Comparison of ENCODE assay signal across 23 mouse cellular contexts in the genomic region with DNA sequence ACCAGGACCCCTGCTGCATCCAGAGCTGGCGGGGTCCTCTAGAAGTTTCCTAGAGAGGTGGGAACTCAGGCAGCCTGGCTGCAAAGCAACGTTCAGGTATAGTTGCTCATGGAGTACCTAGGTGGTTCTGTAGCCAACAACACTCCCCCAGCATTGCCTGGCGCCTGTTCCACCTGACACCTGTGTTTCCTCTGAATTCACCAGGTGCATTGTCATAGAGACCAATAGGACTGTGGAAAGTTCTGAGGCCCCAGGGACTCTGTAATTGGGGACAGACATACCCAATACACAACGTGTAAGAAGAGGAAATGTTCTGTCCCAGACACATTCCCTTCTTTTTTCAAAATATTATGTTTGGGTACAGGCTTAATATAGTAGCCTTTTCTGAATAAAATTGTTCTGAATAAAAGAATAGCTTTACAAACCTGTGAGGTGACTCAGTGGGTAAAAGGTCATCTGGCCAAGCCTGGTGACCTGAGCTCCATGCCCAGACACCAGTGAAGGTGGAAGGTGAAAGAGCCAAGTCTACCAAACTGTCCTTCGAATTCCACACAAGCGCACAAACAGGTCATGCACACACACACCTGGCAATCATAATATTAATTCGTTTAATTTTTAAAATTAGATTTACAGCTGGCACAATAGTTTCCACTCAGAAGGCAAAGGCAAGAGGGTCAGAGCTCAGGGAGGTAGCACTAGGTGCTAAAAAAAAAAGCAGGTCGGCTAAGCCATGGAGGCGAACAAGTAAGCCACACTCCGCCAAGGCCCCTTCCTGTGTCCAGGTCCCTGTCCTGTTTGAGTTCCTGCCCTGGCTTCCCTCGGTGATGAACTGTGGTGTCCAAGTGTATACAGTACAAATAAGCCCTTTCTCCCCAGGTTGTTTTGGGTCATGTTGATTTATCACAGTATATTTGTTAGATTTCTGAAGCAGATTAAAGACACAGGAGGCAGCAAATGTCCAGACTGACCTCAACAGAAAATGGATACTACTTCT. TPM values are rescaled to one million over a fixed set of nuclear protein-coding genes. Genes with fewer than 3 reads are reported as not detected.
A peak's percentile ranks its signal among the peaks of the same experiment; 100 is the strongest.
DNase-seq lines count a peak whose midpoint lies in the region; ATAC-seq and TF ChIP-seq lines count a peak whose summit lies in the region.
"Had no signal": no experiment of that assay in that cellular context is flagged by ENCODE, and none has a peak within 500 bp of the region (broad histone marks: within the 10 kb centered on the region; RNA-seq: fewer than 3 reads in every experiment).

A gene (minus strand): TSS at position 135 of the 994 bp plus-strand sequence.

- DNase-seq in embryonic facial prominence, embryonic 10.5 days (ENCODE audit: low spot score) = no peak
- DNase-seq in kidney, adult 2 months = peak; percentile 72
- DNase-seq in midbrain, embryonic 11.5 days (ENCODE audit: low spot score, missing footprints) = peak; percentile 31
- DNase-seq in left cerebral cortex, postnatal 4 days = no peak
- DNase-seq: adrenal gland, adult 8-10 months; cerebellum, adult 11-12 months; cerebellum, adult 9-10 months; cerebellum, postnatal 25 days; forebrain, postnatal 0 days; gastrocnemius, postnatal 14 days; heart, postnatal 10 days had no signal

- WGBS in embryonic facial prominence, embryonic 15.5 days = 76% methylated on average over 11 of the region's 11 CpGs
- WGBS in embryonic facial prominence, embryonic 10.5 days = 81% methylated on average over 11 of the region's 11 CpGs
- 58% methylated on average over 11 of the region's 11 CpGs for WGBS in kidney, adult 2 months
- 79% methylated on average over 11 of the region's 11 CpGs for WGBS in kidney, embryonic 16.5 days
- 85% methylated on average over 11 of the region's 11 CpGs for WGBS in midbrain, embryonic 11.5 days
- 81% methylated on average over 11 of the region's 11 CpGs for WGBS in midbrain, embryonic 16.5 days

- no peak within 1 kb of the TSS for H3K4me2 ChIP-seq in embryonic facial prominence, embryonic 15.5 days (replicated peaks)
- no peak within 1 kb of the TSS for H3K4me2 ChIP-seq in kidney, embryonic 16.5 days (replicated peaks; ENCODE audit: low read depth, low read length)
- no peak within 1 kb of the TSS for H3K4me2 ChIP-seq in midbrain, embryonic 11.5 days
- no peak within 1 kb of the TSS for H3K4me2 ChIP-seq in midbrain, embryonic 16.5 days (ENCODE audit: low read length)
- H3K4me2 ChIP-seq: embryonic facial prominence, embryonic 13.5 days; forebrain, embryonic 13.5 days; hindbrain, embryonic 13.5 days had no signal

- H3K27ac ChIP-seq in embryonic facial prominence, embryonic 15.5 days (replicated peaks) = no peak within 1 kb of the TSS
- H3K27ac ChIP-seq in embryonic facial prominence, embryonic 10.5 days (replicated peaks) = no peak within 1 kb of the TSS
- peak within 1 kb of the TSS; percentile 37; the same call in 1 of the 2 replicates for H3K27ac ChIP-seq in kidney, adult 2 months (ENCODE audit: insufficient read depth, low read depth, low read length)
- no peak within 1 kb of the TSS for H3K27ac ChIP-seq in kidney, embryonic 16.5 days (ENCODE audit: low read length)
- no peak within 1 kb of the TSS for H3K27ac ChIP-seq in midbrain, embryonic 11.5 days (ENCODE audit: low read depth, low read length)
- H3K27ac ChIP-seq in midbrain, embryonic 16.5 days (ENCODE audit: low read length) = no peak within 1 kb of the TSS
- H3K27ac ChIP-seq: embryonic facial prominence, embryonic 13.5 days; forebrain, embryonic 13.5 days; hindbrain, embryonic 13.5 days; hindbrain, postnatal 0 days had no signal

- no peak within 1 kb of the TSS for H3K9ac ChIP-seq in embryonic facial prominence, embryonic 15.5 days
- H3K9ac ChIP-seq in kidney, embryonic 16.5 days (replicated peaks; ENCODE audit: low read length) = no peak within 1 kb of the TSS
- no peak within 1 kb of the TSS for H3K9ac ChIP-seq in midbrain, embryonic 11.5 days (ENCODE audit: low read length)
- no peak within 1 kb of the TSS for H3K9ac ChIP-seq in midbrain, embryonic 16.5 days (ENCODE audit: low read depth, low read length)
- H3K9ac ChIP-seq: embryonic facial prominence, embryonic 13.5 days; forebrain, embryonic 13.5 days; forebrain, postnatal 0 days; hindbrain, embryonic 13.5 days had no signal

- H3K36me3 ChIP-seq in embryonic facial prominence, embryonic 15.5 days = no peaks in the 10 kb centered on the region
- H3K36me3 ChIP-seq in embryonic facial prominence, embryonic 10.5 days (replicated peaks) = no peaks in the 10 kb centered on the region
- H3K36me3 ChIP-seq in kidney, adult 2 months (ENCODE audit: control insufficient read depth, insufficient read depth, low read length) = no peaks in the 10 kb centered on the region
- H3K36me3 ChIP-seq in kidney, embryonic 16.5 days (ENCODE audit: insufficient read depth, low read length) = no peaks in the 10 kb centered on the region
- no peaks in the 10 kb centered on the region for H3K36me3 ChIP-seq in midbrain, embryonic 11.5 days (ENCODE audit: control insufficient read depth, insufficient read depth, low read length)
- no peaks in the 10 kb centered on the region for H3K36me3 ChIP-seq in midbrain, embryonic 16.5 days (ENCODE audit: control insufficient read depth, insufficient read depth, low read length)
- no peaks in the 10 kb centered on the region for H3K36me3 ChIP-seq in E14TG2a.4 (ENCODE audit: insufficient read depth, low read length)
- H3K36me3 ChIP-seq: embryonic facial prominence, embryonic 13.5 days; hindbrain, embryonic 13.5 days had no signal

- ATAC-seq in embryonic facial prominence, embryonic 15.5 days (ENCODE audit: insufficient number of reproducible peaks, low FRiP score, low TSS enrichment, low read depth) = 0 out of 2 replicates have a peak, but pooled peaks have one; percentile 43
- no peak for ATAC-seq in kidney, embryonic 16.5 days (ENCODE audit: low FRiP score, low TSS enrichment)
- no peak for ATAC-seq in midbrain, embryonic 11.5 days (ENCODE audit: low FRiP score)
- ATAC-seq in midbrain, embryonic 16.5 days = no peak
- ATAC-seq: forebrain, embryonic 13.5 days; forebrain, postnatal 0 days; hindbrain, postnatal 0 days had no signal

- H3K27me3 ChIP-seq in embryonic facial prominence, embryonic 15.5 days = no peaks in the 10 kb centered on the region
- no peaks in the 10 kb centered on the region for H3K27me3 ChIP-seq in embryonic facial prominence, embryonic 10.5 days (replicated peaks; ENCODE audit: low read depth, poor library complexity, severe bottlenecking)
- H3K27me3 ChIP-seq in kidney, adult 2 months (replicated peaks; ENCODE audit: control insufficient read depth, insufficient read depth, low read length) = no peaks in the 10 kb centered on the region
- no peaks in the 10 kb centered on the region for H3K27me3 ChIP-seq in kidney, embryonic 16.5 days (ENCODE audit: insufficient read depth, low read length)
- no peaks in the 10 kb centered on the region for H3K27me3 ChIP-seq in midbrain, embryonic 11.5 days (ENCODE audit: control insufficient read depth, insufficient read depth, low read length)
- no peaks in the 10 kb centered on the region for H3K27me3 ChIP-seq in midbrain, embryonic 16.5 days (ENCODE audit: control insufficient read depth, insufficient read depth, low read depth, low read length)
- no peaks in the 10 kb centered on the region for H3K27me3 ChIP-seq in E14TG2a.4 (ENCODE audit: insufficient read depth, low read length)
- H3K27me3 ChIP-seq: embryonic facial prominence, embryonic 13.5 days; forebrain, embryonic 13.5 days; hindbrain, embryonic 13.5 days had no signal

- no peak within 1 kb of the TSS for H3K4me3 ChIP-seq in embryonic facial prominence, embryonic 15.5 days (replicated peaks)
- H3K4me3 ChIP-seq in embryonic facial prominence, embryonic 10.5 days = no peak within 1 kb of the TSS
- H3K4me3 ChIP-seq in kidney, adult 2 months (ENCODE audit: insufficient read depth, low read depth, low read length) = no peak within 1 kb of the TSS
- no peak within 1 kb of the TSS for H3K4me3 ChIP-seq in kidney, embryonic 16.5 days (ENCODE audit: low read length)
- no peak within 1 kb of the TSS for H3K4me3 ChIP-seq in midbrain, embryonic 11.5 days (ENCODE audit: low read depth, low read length)
- no peak within 1 kb of the TSS for H3K4me3 ChIP-seq in midbrain, embryonic 16.5 days (ENCODE audit: low read depth, low read length)
- peak within 1 kb of the TSS; percentile 35; the same call in 1 of the 2 replicates for H3K4me3 ChIP-seq in E14TG2a.4 (replicated peaks; ENCODE audit: low read length)
- H3K4me3 ChIP-seq: embryonic facial prominence, embryonic 13.5 days; forebrain, embryonic 13.5 days; hindbrain, embryonic 13.5 days had no signal

- peaks cover 6% of the 10 kb centered on the region; the same call in 1 of the 2 replicates for H3K4me1 ChIP-seq in embryonic facial prominence, embryonic 15.5 days
- peaks cover 25% of the 10 kb centered on the region for H3K4me1 ChIP-seq in embryonic facial prominence, embryonic 10.5 days
- H3K4me1 ChIP-seq in kidney, adult 2 months (ENCODE audit: control insufficient read depth, insufficient read depth, low read length) = peaks cover 15% of the 10 kb centered on the region
- H3K4me1 ChIP-seq in kidney, embryonic 16.5 days (ENCODE audit: insufficient read depth, low read length) = no peaks in the 10 kb centered on the region
- H3K4me1 ChIP-seq in midbrain, embryonic 11.5 days (ENCODE audit: control insufficient read depth, insufficient read depth, low read length) = peaks cover 11% of the 10 kb centered on the region; the same call in 1 of the 2 replicates
- H3K4me1 ChIP-seq in midbrain, embryonic 16.5 days (ENCODE audit: control insufficient read depth, insufficient read depth, low read length) = no peaks in the 10 kb centered on the region; the same call in 1 of the 2 replicates
- peaks cover 21% of the 10 kb centered on the region for H3K4me1 ChIP-seq in E14TG2a.4 (replicated peaks; ENCODE audit: low read depth, low read length)

- H3K9me3 ChIP-seq in embryonic facial prominence, embryonic 15.5 days (replicated peaks) = no peaks in the 10 kb centered on the region
- H3K9me3 ChIP-seq in embryonic facial prominence, embryonic 10.5 days = no peaks in the 10 kb centered on the region
- no peaks in the 10 kb centered on the region for H3K9me3 ChIP-seq in kidney, embryonic 16.5 days (ENCODE audit: low read length)
- H3K9me3 ChIP-seq in midbrain, embryonic 11.5 days (ENCODE audit: control insufficient read depth, low read length) = no peaks in the 10 kb centered on the region
- no peaks in the 10 kb centered on the region for H3K9me3 ChIP-seq in midbrain, embryonic 16.5 days (replicated peaks; ENCODE audit: control insufficient read depth, low read length, poor library complexity, severe bottlenecking)
- H3K9me3 ChIP-seq in E14TG2a.4 (ENCODE audit: low read length) = no peaks in the 10 kb centered on the region
- H3K9me3 ChIP-seq: embryonic facial prominence, embryonic 13.5 days; forebrain, embryonic 13.5 days; hindbrain, embryonic 13.5 days had no signal

- TF ChIP-seq CTCF in kidney, adult 2 months (conservative IDR thresholded peaks at IDR 0.05; ENCODE audit: insufficient read depth, insufficient read length, low read depth, low read length) = no peak
- no peak for TF ChIP-seq CTCF in E14TG2a.4 (conservative IDR thresholded peaks at IDR 0.05; ENCODE audit: low read length)

- TF ChIP-seq POLR2A in kidney, adult 2 months (IDR thresholded peaks at IDR 0.05; ENCODE audit: low read depth, low read length) = no peak

- intact Hi-C loops in left cerebral cortex, postnatal 4 days (cut with DNase I) = no loop called here

RNA-seq across cellular contexts. Expression of the gene that starts here (rescaled TPM):
- 0.41 and 0.59 TPM in 2 replicates for polyA plus RNA-seq in embryonic facial prominence, embryonic 15.5 days (2015; fragmentation: Nextera tagmentation; extraction: Ambion mirVana)
- polyA plus RNA-seq in embryonic facial prominence, embryonic 10.5 days (2016; fragmentation: Nextera tagmentation; extraction: Ambion mirVana) = 0.09 TPM in 1 of 2 replicates, not detected in the other
- polyA plus RNA-seq in kidney, adult 2 months (2012; rRNA removed) = 0.05 TPM in 1 of 2 replicates, not detected in the other
- 0.23 and 0.26 TPM in 2 replicates for polyA plus RNA-seq in kidney, embryonic 16.5 days (2015; fragmentation: Nextera tagmentation; extraction: Ambion mirVana)
- polyA plus RNA-seq in midbrain, embryonic 11.5 days (2014; fragmentation: Nextera tagmentation; extraction: Ambion mirVana) = 0.08 and 0.15 TPM in 2 replicates
- 0.10 and 0.16 TPM in 2 replicates for polyA plus RNA-seq in midbrain, embryonic 16.5 days (2015; fragmentation: Nextera tagmentation; extraction: Ambion mirVana)
- total RNA-seq in left cerebral cortex, postnatal 4 days (2021) = under 1 TPM in 1 of 2 experiments, not detected in 1; 0.60 TPM
- total RNA-seq: forebrain, postnatal 0 days; gastrocnemius, postnatal 14 days; hematopoietic stem cell, adult 5-6 weeks; hindbrain, postnatal 0 days had no signal
- polyA plus RNA-seq: C2C12; cortical plate, adult 2 months; embryonic facial prominence, embryonic 13.5 days; forebrain, postnatal 0 days; heart, embryonic 14.5 days; hindbrain, embryonic 13.5 days; hindbrain, postnatal 0 days had no signal

Comparison
In these comparisons a context has a peak if more than half of its experiments do, and no peak if none do; other contexts are left out.
1. Peak in ATAC-seq in embryonic facial prominence, embryonic 15.5 days; RNA of the gene not detected or under 1 TPM.
2. Peak in DNase-seq and H3K27ac ChIP-seq in kidney, adult 2 months; RNA of the gene not detected or under 1 TPM.
3. Peak in DNase-seq in midbrain, embryonic 11.5 days; RNA of the gene not detected or under 1 TPM.